Mouse (Mus musculus): ENCODE measurements at regions not wholly inside any gene's neighbourhood (a gene's known extent, or its start where the extent isn't known, plus 50 kb on each side); places are given as distances from the start of the nearest gene placed in this dataset.

GRCm38 (mm10) chr3:49840448-49841156 lies 83.5 kb upstream of the Pcdh18 start:
- no peak for TF ChIP-seq POLR2A (IDR thresholded peaks at IDR 0.05; ENCODE audit: low read depth, low read length)
- no peak for TF ChIP-seq CTCF (IDR thresholded peaks at IDR 0.05; ENCODE audit: borderline replicate concordance, insufficient read depth, low read length)

Measured in embryonic fibroblast, embryonic 13.5 days (primary cell).